Mouse (Mus musculus) ES-E14 (cell line): ENCODE measurements around the gene Iba57.

Experiments
- CHD2 ChIP-seq: IDR thresholded peaks from 2 replicates; pipeline ENCODE4 v1.6.1; 2014; ENCODE audit warnings: mild to moderate bottlenecking, low read depth, low read length, inconsistent platforms
- HCFC1 ChIP-seq: IDR thresholded peaks from 2 replicates; pipeline ENCODE4 v1.6.1; 2012; ENCODE audit warnings: low read length, inconsistent platforms, borderline replicate concordance; ENCODE audit not compliant: insufficient read depth
- MAFK ChIP-seq: IDR thresholded peaks from 2 replicates; pipeline ENCODE4 v1.6.1; 2014; ENCODE audit warnings: mild to moderate bottlenecking, low read depth, low read length, inconsistent platforms; ENCODE audit not compliant: insufficient read depth
- ZC3H11A ChIP-seq: IDR thresholded peaks from 2 replicates; pipeline ENCODE4 v1.6.1; 2012; ENCODE audit warnings: low read depth, mild to moderate bottlenecking, inconsistent platforms, low read length, borderline replicate concordance
- ZNF384 ChIP-seq: IDR thresholded peaks from 2 replicates; pipeline ENCODE4 v1.6.1; 2012; ENCODE audit warnings: low read depth, low read length, inconsistent platforms

GRCm38 (mm10) chr11:59176921-59177320, 13.4 kb upstream of the Iba57 start:
- TF ChIP-seq CHD2 (no peak), ZNF384 (no peak), MAFK (no peak), ZC3H11A (no peak), HCFC1 (no peak)
